Mouse (Mus musculus) C2C12 (cell line): ENCODE results near the gene Vmn1r19.

Source experiments
- CEBPB ChIP-seq: IDR thresholded peaks from one replicate; pipeline ENCODE4 v1.6.1; 2011; ENCODE audit warnings: low read depth, mild to moderate bottlenecking, control low read depth, moderate library complexity
- CTCF ChIP-seq: IDR thresholded peaks from one replicate; pipeline ENCODE4 v1.5.1; 2011; ENCODE audit not compliant: control insufficient read depth, insufficient read depth, insufficient read length

DNA sequence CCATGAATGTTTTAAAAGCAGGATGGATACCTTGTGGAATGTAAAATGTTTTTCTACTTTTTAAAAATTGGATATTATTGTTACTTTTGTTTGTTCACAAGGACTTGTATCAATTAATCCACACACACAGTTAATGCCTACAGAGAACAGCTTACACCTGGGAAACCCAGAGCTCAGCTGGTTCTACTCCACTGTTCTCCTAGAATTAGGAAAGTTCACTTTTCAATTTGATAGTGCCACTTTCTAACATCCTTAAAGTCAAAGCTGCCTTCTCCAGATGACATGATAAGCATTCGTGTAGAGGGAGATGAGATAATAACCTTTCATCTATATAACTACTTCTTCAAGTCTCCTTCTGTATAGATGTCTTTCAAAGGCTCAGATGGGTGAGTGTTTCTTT is 25.1 kb downstream of the Vmn1r19 start, which contains the start of gene Vmn1r20:
- no peak for TF ChIP-seq CTCF
- no peak for TF ChIP-seq CEBPB
